8 mouse cellular contexts compared by ENCODE assay signal in the genomic region with DNA sequence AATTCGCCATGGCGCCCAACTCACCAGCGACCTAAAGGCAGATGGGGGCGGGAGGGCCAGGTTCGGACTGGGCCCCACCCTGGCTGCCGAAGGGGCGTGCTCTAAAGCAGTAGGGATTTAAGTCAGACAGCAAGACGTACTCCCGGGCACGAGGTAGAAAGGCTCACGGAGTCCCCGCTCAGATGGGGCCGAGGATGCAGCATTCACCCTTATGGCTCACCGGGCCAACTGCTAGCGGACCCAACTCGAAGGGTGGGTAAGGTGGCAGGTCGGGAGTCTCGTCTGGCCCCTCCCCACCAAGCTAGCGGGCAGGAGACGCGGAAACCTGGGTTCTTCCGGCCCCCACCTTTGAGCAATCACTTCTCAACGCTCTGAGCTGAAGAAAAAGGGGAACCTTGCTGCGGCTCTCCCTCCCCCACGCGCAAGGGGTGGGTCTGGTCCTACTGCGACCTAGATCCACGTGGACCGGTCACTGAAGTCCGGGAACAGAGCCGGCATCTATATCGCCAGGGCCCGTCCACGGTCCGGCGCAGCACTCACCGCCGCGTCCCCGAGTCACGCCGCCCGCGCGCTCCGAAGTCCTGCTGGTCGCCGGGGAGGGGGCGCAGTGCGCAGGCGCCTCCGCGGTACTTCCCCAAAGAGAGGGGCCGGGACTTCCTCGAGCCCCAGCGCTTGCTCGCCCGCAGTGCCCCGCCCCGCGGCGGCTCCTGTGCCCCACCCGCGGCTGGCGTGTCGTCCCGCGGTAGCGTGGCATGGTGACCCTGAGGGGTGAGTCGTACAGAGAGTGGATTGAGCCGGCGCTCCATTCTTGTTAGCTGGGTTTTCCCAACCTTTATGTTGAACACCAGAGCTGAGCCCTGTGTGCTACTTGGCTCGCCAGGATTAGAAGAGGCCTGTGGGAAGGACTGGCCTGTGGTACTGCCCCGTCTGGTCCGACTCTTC. TPM values are rescaled to one million over a fixed set of nuclear protein-coding genes. Genes with fewer than 3 reads are reported as not detected.
DNase-seq lines count a peak whose midpoint lies in the region; ATAC-seq and TF ChIP-seq lines count a peak whose summit lies in the region.

Gene Rgs19, minus strand, starts transcription at position 639 of the 942 bp plus-strand sequence.

- TF ChIP-seq CTCF in forebrain, postnatal 0 days (IDR thresholded peaks at IDR 0.05; ENCODE audit: low read depth) = peak; percentile 31; the same call in 1 of the 2 replicates

- WGBS in forebrain, postnatal 0 days = 2% methylated on average over 69 of the region's 75 CpGs
- under 1% methylated on average over 61 of the region's 75 CpGs for WGBS in lung, embryonic 16.5 days

- peaks cover 9% of the 10 kb centered on the region for H3K36me3 ChIP-seq in forebrain, postnatal 0 days (ENCODE audit: insufficient read depth)
- peaks cover 3% of the 10 kb centered on the region; the same call in 1 of the 2 replicates for H3K36me3 ChIP-seq in lung, embryonic 16.5 days (ENCODE audit: control insufficient read depth, insufficient read depth, low read length)

- intact Hi-C loops in heart, postnatal 36 days (cut with DNase I) = loop anchor here (1.0 kb wide), 1 partner anchor 13 kb away; the partner anchor contains the start of gene Tcea2

- ATAC-seq in forebrain, postnatal 0 days = peak; percentile 86
- ATAC-seq in lung, embryonic 16.5 days (ENCODE audit: low read depth) = peak; percentile 94

- peak; percentile 77 for DNase-seq in ES-CJ7 (ENCODE audit: low read depth, low spot score)
- peak; percentile 70 to 75 for DNase-seq in cerebellum, adult 18-20 months
- peak; percentile 83 for DNase-seq in forebrain, postnatal 0 days
- peak; percentile 85 to 88 for DNase-seq in heart, postnatal 36 days
- DNase-seq in layer of hippocampus, adult 8-10 months (ENCODE audit: low spot score in 2 of 2) = peak in 1 of 2 experiments; percentile 72
- DNase-seq in ovary, adult 18-20 months (ENCODE audit: low spot score) = peak; percentile 82
- DNase-seq in thymus, postnatal 10 days (ENCODE audit: low spot score in 2 of 2) = peak; percentile 83

- no peaks in the 10 kb centered on the region for H3K27me3 ChIP-seq in forebrain, postnatal 0 days (ENCODE audit: insufficient read depth, low read length)
- no peaks in the 10 kb centered on the region for H3K27me3 ChIP-seq in lung, embryonic 16.5 days (ENCODE audit: control insufficient read depth, insufficient read depth, low read depth, low read length)

- peak within 1 kb of the TSS; percentile 63 for H3K9ac ChIP-seq in forebrain, postnatal 0 days
- H3K9ac ChIP-seq in lung, embryonic 16.5 days (ENCODE audit: low read length) = peak within 1 kb of the TSS; percentile 82

- H3K27ac ChIP-seq in forebrain, postnatal 0 days (ENCODE audit: low read depth, low read length) = peak within 1 kb of the TSS; percentile 70
- peak within 1 kb of the TSS; percentile 56 for H3K27ac ChIP-seq in lung, embryonic 16.5 days (ENCODE audit: low read length)

- no peaks in the 10 kb centered on the region for H3K9me3 ChIP-seq in forebrain, postnatal 0 days (ENCODE audit: low read length)
- H3K9me3 ChIP-seq in lung, embryonic 16.5 days (ENCODE audit: control insufficient read depth, low read length) = no peaks in the 10 kb centered on the region

- H3K4me3 ChIP-seq in forebrain, postnatal 0 days (ENCODE audit: low read depth, low read length) = peak within 1 kb of the TSS; percentile 70
- H3K4me3 ChIP-seq in lung, embryonic 16.5 days (ENCODE audit: low read length) = peak within 1 kb of the TSS; percentile 74

- peaks cover 6% of the 10 kb centered on the region for H3K4me1 ChIP-seq in forebrain, postnatal 0 days (ENCODE audit: insufficient read depth)
- peaks cover 11% of the 10 kb centered on the region for H3K4me1 ChIP-seq in lung, embryonic 16.5 days (replicated peaks; ENCODE audit: control insufficient read depth, insufficient read depth, low read length)

- peak within 1 kb of the TSS; percentile 92 for H3K4me2 ChIP-seq in forebrain, postnatal 0 days (ENCODE audit: low read depth)
- H3K4me2 ChIP-seq in lung, embryonic 16.5 days (ENCODE audit: low read depth, low read length) = peak within 1 kb of the TSS; percentile 91

RNA-seq across cellular contexts. Expression of gene Rgs19, which starts in this region (rescaled TPM):
- total RNA-seq in forebrain, postnatal 0 days (2014; rRNA removed) = 43.7 and 50.2 TPM in 2 replicates
- polyA plus RNA-seq in forebrain, postnatal 0 days (2015; fragmentation: Nextera tagmentation; extraction: Ambion mirVana) = 56.4 and 57.4 TPM in 2 replicates
- total RNA-seq in heart, postnatal 36 days (2021) = 1 to 10 TPM; 5.7 to 7.2 TPM
- 10 to 100 TPM; 39.6 to 51.5 (median 42.7) TPM for total RNA-seq in layer of hippocampus, adult 8-10 months (2022)
- polyA plus RNA-seq in lung, embryonic 16.5 days (2015; fragmentation: Nextera tagmentation; extraction: Ambion mirVana) = 59.8 and 63.4 TPM in 2 replicates
